Mouse (Mus musculus) bone marrow macrophage, adult 2 months (primary cell): ENCODE measurements around the gene Ano2.

ENCODE experiments used
- CTCF ChIP-seq: IDR thresholded peaks from 2 replicates; pipeline ENCODE4 v1.5.1; 2012; ENCODE audit warnings: low read depth, mild to moderate bottlenecking, low read length, moderate library complexity
- POLR2A ChIP-seq: IDR thresholded peaks from 2 replicates; pipeline ENCODE4 v1.6.1; 2012; ENCODE audit warnings: mild to moderate bottlenecking, low read depth, low read length, borderline replicate concordance

GRCm38 (mm10) chr6:126034403-126034724 lies 344.1 kb downstream of the Ano2 start:
- TF ChIP-seq POLR2A, result no peak
- no peak for TF ChIP-seq CTCF
